Mouse (Mus musculus): ENCODE data around the gene Uvrag.

The Uvrag gene

GRCm38 (mm10) chr7:99139841-99140491, 975 bp downstream of the Uvrag start:
- DNase-seq (ENCODE audit: low spot score), result no peak

DNA sequence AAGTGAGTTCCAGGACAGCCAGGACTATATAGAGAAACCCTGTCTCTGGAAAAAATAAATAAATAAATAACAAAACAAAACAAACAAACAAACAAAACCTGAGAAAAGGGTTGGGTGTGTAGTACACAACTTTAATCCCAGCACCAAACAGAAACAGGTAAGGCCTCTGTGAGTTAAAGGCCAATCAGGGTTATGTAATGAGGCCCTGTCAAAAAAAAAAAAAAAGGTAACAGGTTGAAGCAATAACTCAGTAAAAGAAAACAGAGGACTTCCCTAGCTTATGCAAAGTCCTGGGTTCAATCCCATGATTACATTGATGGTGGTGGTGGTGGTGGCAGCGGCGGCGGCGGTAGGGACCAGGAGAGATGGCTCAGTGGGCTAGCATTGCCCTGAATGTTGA, 3.4 kb downstream of the Uvrag start:
- DNase-seq (ENCODE audit: low spot score), result no peak

- DNase-seq (ENCODE audit: low spot score), result no peak
Observed at GRCm38 (mm10) chr7:99136789-99137188, 4.2 kb downstream of the Uvrag start.

DNA sequence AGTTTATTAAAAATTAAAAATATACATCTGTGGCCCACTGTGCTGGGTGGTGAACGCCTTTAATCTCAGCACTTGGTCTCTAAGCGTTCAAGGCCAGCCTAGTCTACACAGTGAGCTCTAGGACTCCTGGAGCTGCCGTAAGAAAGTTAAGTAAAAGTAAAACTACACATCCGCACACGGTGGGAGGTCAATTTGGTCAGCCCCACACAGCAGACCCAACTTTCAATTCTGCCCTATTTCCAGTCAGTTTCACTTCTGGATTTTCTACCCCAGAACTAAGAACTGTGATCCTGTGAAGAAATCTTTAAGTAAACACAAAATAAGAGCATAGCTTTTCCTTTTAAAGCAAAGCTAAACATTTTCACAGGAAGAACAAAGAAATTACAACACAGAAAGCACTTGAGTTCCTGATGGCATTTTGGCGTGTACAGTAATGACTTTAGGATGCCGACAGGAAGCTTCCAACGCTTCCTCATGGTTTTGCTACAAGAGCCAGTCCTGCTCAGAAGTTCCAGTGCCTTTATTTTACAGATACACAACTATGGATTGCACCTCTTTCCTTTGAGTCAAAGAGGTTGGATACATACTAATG, 7.0 kb downstream of the Uvrag start:
- DNase-seq (ENCODE audit: low spot score), result no peak

DNA sequence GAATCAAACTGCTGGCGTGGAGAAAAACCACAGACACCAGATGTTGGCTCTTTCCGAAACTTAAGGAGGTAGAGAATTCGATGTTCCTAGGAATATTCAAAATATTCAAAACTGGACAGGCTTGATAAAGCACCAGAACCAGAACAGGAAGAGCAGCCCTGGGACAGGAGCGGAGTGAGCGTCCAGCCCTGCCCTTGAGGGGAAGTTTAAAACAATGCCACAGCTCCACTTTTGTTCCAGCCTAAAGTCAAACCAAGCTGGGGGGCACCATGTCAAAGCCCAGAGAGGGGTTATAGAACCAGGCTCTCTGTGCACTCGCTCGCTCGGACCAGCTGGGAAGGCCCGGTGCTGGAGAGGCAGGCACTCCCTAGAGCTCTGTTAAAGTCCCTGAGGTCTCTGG, 8.3 kb downstream of the Uvrag start:
- DNase-seq (ENCODE audit: low spot score), result no peak

- DNase-seq (ENCODE audit: low spot score), result no peak
Observed at GRCm38 (mm10) chr7:99131819-99132353, 9.1 kb downstream of the Uvrag start.

DNA sequence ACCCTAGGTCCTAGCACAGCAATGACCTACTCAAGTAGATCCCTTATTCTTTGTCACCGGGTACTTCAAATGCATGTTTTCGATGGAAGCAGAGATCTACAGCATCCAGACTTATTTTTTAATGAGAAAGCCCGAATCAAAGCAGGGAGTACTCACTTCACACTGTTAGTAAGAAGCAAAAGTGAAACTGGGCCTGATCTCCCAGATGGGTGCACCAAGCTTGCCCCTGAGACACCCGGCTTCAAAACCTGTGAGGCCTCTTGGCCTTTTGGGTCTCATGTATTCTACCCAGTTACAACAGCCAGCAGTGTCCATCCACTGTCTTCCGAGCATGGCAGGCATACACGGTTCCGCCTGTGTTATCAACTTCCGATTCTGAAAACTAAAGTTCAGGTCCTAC, 12.0 kb downstream of the Uvrag start:
- DNase-seq (ENCODE audit: low spot score), result no peak

GRCm38 (mm10) chr7:99128020-99128950, 12.7 kb downstream of the Uvrag start:
- DNase-seq (ENCODE audit: low spot score), result peak; percentile 28

- no peak for DNase-seq (ENCODE audit: low spot score)
Observed at GRCm38 (mm10) chr7:99126057-99126456, 14.9 kb downstream of the Uvrag start.

DNA sequence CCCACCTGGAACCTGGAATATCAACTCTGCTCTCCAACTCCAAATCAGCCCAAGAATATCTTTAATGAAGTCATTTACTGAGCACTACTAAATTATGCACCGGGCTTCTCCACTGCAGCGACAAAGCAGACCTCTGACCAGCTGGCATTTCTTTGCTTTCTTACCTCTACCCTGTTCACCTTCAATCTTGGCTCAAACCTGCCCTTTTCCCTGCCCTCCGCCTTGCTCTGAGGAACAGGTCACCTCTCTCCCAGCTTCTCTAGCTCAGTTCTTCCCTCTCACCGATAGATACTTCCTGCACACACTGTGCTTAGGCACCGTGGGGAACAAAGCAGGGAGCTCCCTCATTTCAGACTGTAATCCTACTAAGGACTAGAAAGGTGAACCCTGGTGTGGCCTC, 18.3 kb downstream of the Uvrag start:
- no peak for DNase-seq (ENCODE audit: low spot score)

- DNase-seq (ENCODE audit: low spot score), result no peak
Observed at GRCm38 (mm10) chr7:99120865-99121521, 19.9 kb downstream of the Uvrag start.

GRCm38 (mm10) chr7:99120082-99120481, 20.9 kb downstream of the Uvrag start:
- no peak for DNase-seq (ENCODE audit: low spot score)

- DNase-seq (ENCODE audit: low spot score), result no peak
Observed at GRCm38 (mm10) chr7:99116781-99117180, 24.2 kb downstream of the Uvrag start.

DNA sequence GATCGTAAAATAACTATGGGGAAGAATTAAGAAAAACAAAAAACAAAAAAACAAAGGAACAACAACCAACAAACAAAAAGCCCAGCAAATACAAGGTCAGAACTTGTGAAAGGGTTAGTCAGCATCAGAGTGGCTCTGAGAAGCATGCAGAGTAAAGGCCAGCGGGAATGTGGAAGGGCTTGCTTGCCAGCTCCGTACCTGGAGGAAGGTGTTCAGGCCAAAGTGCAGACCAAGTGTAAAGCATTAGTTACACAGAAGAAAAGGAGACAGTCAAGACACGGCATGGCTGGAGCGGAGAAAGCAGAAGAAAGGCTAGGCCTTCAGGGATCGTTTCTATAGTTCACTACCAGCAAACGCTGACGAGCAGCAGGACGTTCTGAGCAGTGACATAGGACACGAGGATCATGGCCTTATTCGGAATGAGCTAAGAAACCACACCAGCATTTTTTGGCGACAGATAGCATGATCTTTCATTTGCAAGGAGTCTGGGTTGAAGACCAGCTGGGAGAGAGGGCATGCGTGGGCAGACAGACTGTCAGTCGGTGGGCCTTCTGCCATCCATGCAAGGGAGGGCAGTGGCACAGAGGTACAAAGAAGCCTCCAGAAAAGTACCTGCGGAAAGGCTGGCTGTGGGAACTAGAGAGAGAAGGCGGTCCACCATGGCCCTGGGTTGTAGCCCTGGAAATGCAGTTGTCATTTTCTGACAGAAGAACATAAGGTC, 26.8 kb downstream of the Uvrag start:
- peak; percentile 66 for DNase-seq (ENCODE audit: low spot score)

- no peak for DNase-seq (ENCODE audit: low spot score)
Observed at GRCm38 (mm10) chr7:99107566-99107965, 33.4 kb downstream of the Uvrag start.

GRCm38 (mm10) chr7:99106714-99107270, 34.1 kb downstream of the Uvrag start:
- no peak for DNase-seq (ENCODE audit: low spot score)

- DNase-seq (ENCODE audit: low spot score), result no peak
Observed at GRCm38 (mm10) chr7:99101767-99102593, 39.0 kb downstream of the Uvrag start.

DNA sequence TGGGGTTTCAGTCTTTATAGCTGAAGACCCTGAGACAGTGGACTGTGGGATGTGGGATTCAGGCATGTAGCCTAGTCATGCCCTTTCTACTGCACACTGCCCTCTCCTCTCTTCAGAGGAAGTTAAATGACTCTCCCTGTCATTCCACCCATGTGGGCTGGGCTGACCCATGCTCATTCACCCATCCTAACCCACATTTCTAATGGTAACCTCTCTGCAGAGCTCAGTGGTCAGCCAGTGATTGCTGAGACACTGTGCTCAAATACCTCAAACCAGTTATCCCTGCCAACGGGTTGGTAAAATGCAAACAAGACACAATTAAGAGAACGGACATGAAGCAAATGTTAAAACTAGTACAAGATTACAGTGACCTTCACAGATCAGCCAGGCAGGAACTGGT, 39.9 kb downstream of the Uvrag start:
- DNase-seq (ENCODE audit: low spot score), result no peak

DNA sequence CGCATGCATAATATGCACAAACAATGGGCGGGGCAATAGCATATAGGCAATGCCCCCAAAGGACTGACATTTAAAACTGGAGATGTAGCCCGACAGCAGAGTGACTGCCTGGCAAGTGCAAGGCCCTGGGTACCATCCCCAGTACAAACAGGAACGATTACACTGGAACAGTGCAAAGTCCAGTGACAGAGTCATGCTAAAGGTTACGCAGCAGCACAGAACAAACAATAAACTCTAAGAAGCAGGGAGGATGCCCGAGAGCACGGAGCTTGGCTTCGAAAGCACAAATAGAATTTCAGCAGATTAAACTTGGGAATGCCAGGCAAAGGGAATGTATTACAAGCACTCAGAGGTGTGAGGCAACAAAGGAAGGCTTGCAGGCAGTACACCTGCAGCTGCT, 40.4 kb downstream of the Uvrag start:
- DNase-seq (ENCODE audit: low spot score), result no peak

DNA sequence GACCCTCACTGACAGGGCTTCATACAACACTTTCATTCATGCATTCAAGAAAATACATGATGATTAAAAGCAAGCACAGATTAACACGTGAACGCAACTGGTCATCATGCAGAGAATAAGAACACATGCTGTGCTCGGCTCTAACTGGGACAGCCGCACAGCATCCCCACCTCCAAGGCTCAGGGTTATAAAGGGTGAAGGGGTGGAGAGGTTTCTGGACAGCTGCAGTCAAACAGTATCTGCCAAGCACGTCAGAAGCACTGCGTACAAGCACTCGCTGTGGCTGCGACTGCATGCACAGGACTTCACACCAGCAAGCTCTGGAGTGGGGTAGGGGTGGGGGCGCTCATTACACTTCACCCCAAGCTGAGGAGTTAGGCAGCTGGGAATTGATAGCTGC, 40.9 kb downstream of the Uvrag start:
- no peak for DNase-seq (ENCODE audit: low spot score)

Measured in urinary bladder, postnatal 14 days (tissue).